Mouse (Mus musculus) embryonic facial prominence, embryonic 15.5 days (tissue): ENCODE results near the gene Agmo. TPM values are rescaled to one million over a fixed set of nuclear protein-coding genes. Genes with fewer than 3 reads are reported as not detected.

Source experiments
- ATAC-seq: fragments of 200-750 bp; cut with Nextera tagmentation; 2 replicates; pipeline ENCODE4 v1.8.0; 2017; ENCODE audit warnings: low read depth, moderate TSS enrichment; ENCODE audit not compliant: insufficient number of reproducible peaks, low FRiP score, low TSS enrichment
- H3K27ac ChIP-seq: fragments of 300-500 bp; sonication (generic); replicated peaks from 2 replicates; pipeline ENCODE4 v1.5.1; 2015; ENCODE audit warnings: mild to moderate bottlenecking, inconsistent platforms
- H3K27me3 ChIP-seq: fragments of 300-500 bp; sonication (generic); 2 replicates; pipeline ENCODE4 v1.6.1; 2015; ENCODE audit warnings: inconsistent platforms
- H3K36me3 ChIP-seq: fragments of 300-500 bp; sonication (generic); 2 replicates; pipeline ENCODE4 v1.6.1; 2015; ENCODE audit warnings: mild to moderate bottlenecking, inconsistent platforms
- H3K4me1 ChIP-seq: fragments of 300-500 bp; sonication (generic); 2 replicates; pipeline ENCODE4 v1.6.1; 2015; ENCODE audit warnings: inconsistent platforms
- H3K4me2 ChIP-seq: fragments of 300-500 bp; sonication (generic); replicated peaks from 2 replicates; pipeline ENCODE4 v1.6.1; 2015; ENCODE audit warnings: mild to moderate bottlenecking, inconsistent platforms
- H3K4me3 ChIP-seq: fragments of 300-500 bp; sonication (generic); replicated peaks from 2 replicates; pipeline ENCODE4 v1.5.1; 2015; ENCODE audit warnings: mild to moderate bottlenecking, inconsistent platforms
- H3K9ac ChIP-seq: fragments of 300-500 bp; sonication (generic); 2 replicates; pipeline ENCODE4 v1.6.1; 2015; ENCODE audit warnings: inconsistent platforms
- H3K9me3 ChIP-seq: fragments of 300-500 bp; sonication (generic); replicated peaks from 2 replicates; pipeline ENCODE4 v1.6.1; 2016; ENCODE audit warnings: inconsistent platforms
- WGBS: fragments of 180-500 bp; shearing (Covaris S2); methylation state at CpG from one replicate; pipeline ENCODE4 v1.1.7; 2015; 5-methylcytosine and 5-hydroxymethylcytosine counted together
- polyA plus RNA-seq: library from polyadenylated mRNA; unstranded; fragments of >200 nt; fragmentation: Nextera tagmentation; extraction: Ambion mirVana; gene quantifications from 2 replicates; pipeline ENCODE4 v1.2.1, GENCODE M21; 2015

The Agmo gene
- polyA plus RNA-seq, 1 experiment from 2014 or later = 1.2 TPM

GRCm38 (mm10) chr12:37273964-37274657 lies 32.7 kb downstream of the Agmo start:
- ATAC-seq = no peak
- WGBS = 81% methylated on average over 5 of the region's 5 CpGs
- Histone ChIP-seq H3K27me3 (no peaks in the 10 kb centered on the region), H3K36me3 (no peaks in the 10 kb centered on the region), H3K4me3 (no peak overlapping the region), H3K9ac (no peak overlapping the region), H3K27ac (no peak overlapping the region), H3K4me2 (no peak overlapping the region), H3K9me3 (no peaks in the 10 kb centered on the region), H3K4me1 (no peaks in the 10 kb centered on the region)

DNA sequence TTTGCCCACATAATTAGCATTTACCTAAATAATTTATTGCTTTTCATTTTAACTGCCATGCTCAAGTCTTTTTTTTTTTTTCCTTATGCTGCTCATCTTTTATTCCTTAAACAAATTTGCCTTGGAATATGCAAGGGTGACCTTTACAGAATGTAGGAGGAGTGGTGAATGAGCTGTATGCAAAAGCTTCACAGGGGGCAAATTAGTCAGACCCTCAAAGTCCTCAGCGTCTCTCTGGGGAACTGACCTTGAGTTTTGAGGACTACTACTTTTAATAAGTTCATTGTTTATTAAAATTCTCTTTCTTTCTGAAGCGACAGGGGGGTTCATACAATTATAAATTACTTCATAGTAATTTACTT lies 33.2 kb downstream of the Agmo start:
- no peak overlapping the region for H3K9ac ChIP-seq
- WGBS = 67% methylated on average over 2 of the region's 2 CpGs
- H3K9me3 ChIP-seq = no peaks in the 10 kb centered on the region
- no peaks in the 10 kb centered on the region for H3K4me1 ChIP-seq
- no peak overlapping the region for H3K27ac ChIP-seq
- no peak overlapping the region for H3K4me2 ChIP-seq
- H3K36me3 ChIP-seq = no peaks in the 10 kb centered on the region
- H3K4me3 ChIP-seq = no peak overlapping the region
- H3K27me3 ChIP-seq = no peaks in the 10 kb centered on the region
- ATAC-seq = no peak

GRCm38 (mm10) chr12:37306956-37307466 lies 65.6 kb downstream of the Agmo start:
- no peaks in the 10 kb centered on the region for H3K4me1 ChIP-seq
- H3K4me2 ChIP-seq = no peak overlapping the region
- H3K4me3 ChIP-seq = no peak overlapping the region
- no peak overlapping the region for H3K9ac ChIP-seq
- no peak for ATAC-seq
- H3K27me3 ChIP-seq = no peaks in the 10 kb centered on the region
- H3K27ac ChIP-seq = no peak overlapping the region
- no peaks in the 10 kb centered on the region for H3K36me3 ChIP-seq
- WGBS = 40% methylated on average over 1 of the region's 1 CpGs
- no peaks in the 10 kb centered on the region for H3K9me3 ChIP-seq

DNA sequence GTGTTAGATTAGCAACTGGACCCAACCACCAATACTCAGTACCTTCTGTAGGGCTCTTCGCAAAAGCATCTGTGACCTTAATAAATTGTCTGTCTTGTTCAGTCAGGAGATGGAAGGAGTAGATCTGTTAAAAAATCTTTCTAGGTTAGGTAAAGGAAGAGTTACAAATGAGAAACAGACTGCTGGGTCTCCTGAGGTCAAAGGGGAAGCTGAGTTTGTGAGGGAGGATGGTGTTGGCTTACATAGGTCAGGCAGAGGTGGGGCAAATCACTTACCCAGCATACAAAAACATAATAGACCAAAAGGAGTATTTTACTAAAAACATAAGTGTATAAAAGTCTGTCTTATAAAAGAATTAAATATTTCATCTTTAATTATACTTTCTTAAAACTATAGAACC lies 69.3 kb downstream of the Agmo start:
- Histone ChIP-seq H3K4me1 (no peaks in the 10 kb centered on the region), H3K27me3 (no peaks in the 10 kb centered on the region), H3K27ac (no peak overlapping the region), H3K9ac (no peak overlapping the region), H3K4me2 (no peak overlapping the region), H3K4me3 (no peak overlapping the region), H3K9me3 (no peaks in the 10 kb centered on the region), H3K36me3 (no peaks in the 10 kb centered on the region)
- 47% methylated on average over 1 of the region's 1 CpGs for WGBS
- no peak for ATAC-seq

DNA sequence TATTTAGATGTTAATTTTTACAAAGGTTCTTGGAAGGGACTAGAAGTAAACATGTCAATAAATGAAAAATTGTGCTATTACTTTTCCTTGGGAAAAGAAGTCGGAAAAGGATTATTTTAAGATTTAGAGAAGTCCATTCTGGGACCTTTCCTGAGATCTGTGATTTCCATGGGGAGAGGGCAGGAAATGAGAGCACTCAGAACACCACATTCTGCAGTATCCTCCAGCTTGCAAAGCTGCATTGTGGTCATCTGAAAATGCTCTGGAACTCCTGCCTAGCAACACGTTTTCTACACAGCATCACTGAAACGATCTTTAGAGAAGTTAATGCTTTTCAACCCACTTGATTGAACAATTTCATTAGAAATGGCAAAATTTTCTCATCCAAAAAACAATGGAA lies 81.4 kb downstream of the Agmo start:
- no peak overlapping the region for H3K4me2 ChIP-seq
- H3K4me3 ChIP-seq = no peak overlapping the region
- no peaks in the 10 kb centered on the region for H3K4me1 ChIP-seq
- no peaks in the 10 kb centered on the region for H3K9me3 ChIP-seq
- no peak overlapping the region for H3K27ac ChIP-seq
- 60% methylated on average over 3 of the region's 3 CpGs for WGBS
- no peaks in the 10 kb centered on the region for H3K27me3 ChIP-seq
- no peaks in the 10 kb centered on the region for H3K36me3 ChIP-seq
- ATAC-seq = no peak
- H3K9ac ChIP-seq = no peak overlapping the region

- no peak for ATAC-seq
- H3K4me3 ChIP-seq = no peak overlapping the region
- H3K36me3 ChIP-seq = no peaks in the 10 kb centered on the region
- H3K4me2 ChIP-seq = no peak overlapping the region
- H3K27me3 ChIP-seq = no peaks in the 10 kb centered on the region
- no peak overlapping the region for H3K9ac ChIP-seq
- H3K4me1 ChIP-seq = no peaks in the 10 kb centered on the region
- H3K27ac ChIP-seq = no peak overlapping the region
- WGBS = 47% methylated on average over 5 of the region's 5 CpGs
- no peaks in the 10 kb centered on the region for H3K9me3 ChIP-seq
Observed at GRCm38 (mm10) chr12:37334987-37335386, 93.5 kb downstream of the Agmo start.

- no peaks in the 10 kb centered on the region for H3K9me3 ChIP-seq
- 43% methylated on average over 5 of the region's 5 CpGs for WGBS
Observed at GRCm38 (mm10) chr12:37344225-37344624, 102.8 kb downstream of the Agmo start.

GRCm38 (mm10) chr12:37345696-37346095 lies 104.3 kb downstream of the Agmo start:
- Histone ChIP-seq H3K27ac (no peak overlapping the region), H3K4me1 (no peaks in the 10 kb centered on the region), H3K4me2 (no peak overlapping the region), H3K9me3 (no peaks in the 10 kb centered on the region), H3K9ac (no peak overlapping the region), H3K4me3 (no peak overlapping the region), H3K36me3 (no peaks in the 10 kb centered on the region), H3K27me3 (no peaks in the 10 kb centered on the region)
- 42% methylated on average over 5 of the region's 5 CpGs for WGBS
- ATAC-seq = no peak

More at GRCm38 (mm10) chr12:37344225-37344624, 102.8 kb downstream of the Agmo start:
- Histone ChIP-seq H3K9ac (no peak overlapping the region), H3K4me1 (no peaks in the 10 kb centered on the region), H3K4me2 (no peak overlapping the region), H3K4me3 (no peak overlapping the region), H3K36me3 (no peaks in the 10 kb centered on the region), H3K27me3 (no peaks in the 10 kb centered on the region), H3K27ac (no peak overlapping the region)
- ATAC-seq = no peak

- Histone ChIP-seq H3K27me3 (no peaks in the 10 kb centered on the region), H3K4me1 (0 out of 2 replicates have a peak, but pooled peaks cover 4% of the 10 kb centered on the region), H3K27ac (no peak overlapping the region), H3K9me3 (no peaks in the 10 kb centered on the region), H3K9ac (no peak overlapping the region), H3K36me3 (no peaks in the 10 kb centered on the region), H3K4me3 (no peak overlapping the region), H3K4me2 (no peak overlapping the region)
- WGBS = 74% methylated on average over 3 of the region's 3 CpGs
- no peak for ATAC-seq
Observed at GRCm38 (mm10) chr12:37392316-37392715, 150.9 kb downstream of the Agmo start.

- no peak overlapping the region for H3K4me3 ChIP-seq
- no peak overlapping the region for H3K9ac ChIP-seq
- no peaks in the 10 kb centered on the region for H3K27me3 ChIP-seq
- no peaks in the 10 kb centered on the region for H3K4me1 ChIP-seq
- H3K4me2 ChIP-seq = no peak overlapping the region
- WGBS = 86% methylated on average over 6 of the region's 6 CpGs
- H3K36me3 ChIP-seq = no peaks in the 10 kb centered on the region
- H3K9me3 ChIP-seq = no peaks in the 10 kb centered on the region
- no peak overlapping the region for H3K27ac ChIP-seq
- no peak for ATAC-seq
Observed at GRCm38 (mm10) chr12:37402541-37402940, 161.1 kb downstream of the Agmo start.

DNA sequence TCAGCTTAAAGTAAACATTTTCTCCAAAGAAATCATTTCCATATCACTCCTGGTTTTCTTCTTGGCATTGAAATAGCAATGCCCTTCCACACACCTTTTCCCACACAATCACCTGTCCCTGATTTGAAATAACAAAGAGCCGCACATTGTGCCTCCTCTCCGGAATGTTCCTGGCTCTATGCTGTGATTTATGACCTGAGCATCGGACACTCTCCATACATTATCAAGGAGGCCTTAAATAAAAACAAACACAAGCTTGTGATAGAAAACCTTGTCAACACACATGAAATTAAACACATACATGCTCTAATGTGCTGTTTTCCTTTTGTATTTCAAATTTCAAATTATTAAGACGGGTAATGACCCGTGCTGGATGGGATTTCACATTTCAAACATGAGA lies 184.9 kb downstream of the Agmo start:
- Histone ChIP-seq H3K4me3 (no peak overlapping the region), H3K27ac (no peak overlapping the region), H3K9ac (no peak overlapping the region), H3K9me3 (no peaks in the 10 kb centered on the region), H3K36me3 (no peaks in the 10 kb centered on the region), H3K4me2 (no peak overlapping the region), H3K4me1 (no peaks in the 10 kb centered on the region), H3K27me3 (no peaks in the 10 kb centered on the region)
- WGBS = 78% methylated on average over 5 of the region's 5 CpGs
- no peak for ATAC-seq

GRCm38 (mm10) chr12:37426750-37427149 lies 185.3 kb downstream of the Agmo start:
- no peaks in the 10 kb centered on the region for H3K36me3 ChIP-seq
- no peak overlapping the region for H3K4me2 ChIP-seq
- no peak overlapping the region for H3K27ac ChIP-seq
- no peak overlapping the region for H3K4me3 ChIP-seq
- no peaks in the 10 kb centered on the region for H3K4me1 ChIP-seq
- WGBS = 33% methylated on average over 5 of the region's 5 CpGs
- no peaks in the 10 kb centered on the region for H3K9me3 ChIP-seq
- no peak overlapping the region for H3K9ac ChIP-seq
- no peak for ATAC-seq
- no peaks in the 10 kb centered on the region for H3K27me3 ChIP-seq
